Mouse (Mus musculus) liver, embryonic 14.5 days (tissue): ENCODE results near the gene Id2. TPM values are rescaled to one million over a fixed set of nuclear protein-coding genes. Genes with fewer than 3 reads are reported as not detected.

Experiments
- ATAC-seq: fragments of 200-750 bp; cut with Nextera tagmentation; 2 replicates; pipeline ENCODE4 v1.8.0; 2017; ENCODE audit warnings: moderate number of reproducible peaks, mild to moderate bottlenecking, moderate library complexity; ENCODE audit not compliant: insufficient read depth
- DNase-seq, 3 experiments: peaks; one replicate each; pipeline ENCODE4 v3.0.0-alpha.2; 2012 to 2013; ENCODE audit warnings: low read depth in 3 of 3, low spot score in 3 of 3
- H3K27ac ChIP-seq: fragments of 300-500 bp; sonication (generic); 2 replicates; pipeline ENCODE4 v1.5.1; 2014; ENCODE audit warnings: moderate library complexity, mild to moderate bottlenecking, control low read depth, inconsistent platforms
- H3K27me3 ChIP-seq: fragments of 300-500 bp; sonication (generic); 2 replicates; pipeline ENCODE4 v1.6.1; 2014; ENCODE audit warnings: mild to moderate bottlenecking, low read length, moderate library complexity; ENCODE audit not compliant: control insufficient read depth, insufficient read depth
- H3K36me3 ChIP-seq: fragments of 300-500 bp; sonication (generic); replicated peaks from 2 replicates; pipeline ENCODE4 v1.6.1; 2014; ENCODE audit warnings: low read depth; ENCODE audit not compliant: control insufficient read depth, insufficient read depth
- H3K4me1 ChIP-seq, 2 experiments: fragments of 200-500 bp in 1 of 2; fragments of 300-500 bp in 1 of 2; sonication (generic) in 1 of 2; replicated peaks; 2 replicates each; pipeline ENCODE4 v1.6.1; 2012 to 2014; ENCODE audit warnings: antibody characterized with exemption in 1 of 2, inconsistent platforms in 1 of 2, low read length in 1 of 2; ENCODE audit not compliant: control insufficient read depth in 2 of 2, insufficient read depth in 2 of 2
- H3K4me2 ChIP-seq: fragments of 300-500 bp; sonication (generic); 2 replicates; pipeline ENCODE4 v1.6.1; 2014; ENCODE audit warnings: low read depth, mild to moderate bottlenecking, control low read depth, moderate library complexity
- H3K4me3 ChIP-seq, 2 experiments: fragments of 200-500 bp in 1 of 2; fragments of 300-500 bp in 1 of 2; sonication (generic) in 1 of 2; 2 replicates each; pipeline ENCODE4 v1.5.1; 2012 to 2014; ENCODE audit warnings: low read depth in 2 of 2, low read length in 2 of 2, mild to moderate bottlenecking in 2 of 2, control low read depth in 1 of 2, inconsistent platforms in 1 of 2, moderate library complexity in 1 of 2; ENCODE audit not compliant: insufficient read depth in 1 of 2
- H3K9ac ChIP-seq: fragments of 300-500 bp; sonication (generic); replicated peaks from 2 replicates; pipeline ENCODE4 v1.6.1; 2014; ENCODE audit warnings: mild to moderate bottlenecking, control low read depth, moderate library complexity
- H3K9me3 ChIP-seq: fragments of 300-500 bp; sonication (generic); 2 replicates; pipeline ENCODE4 v1.6.1; 2016; ENCODE audit warnings: low read length, mixed read lengths; ENCODE audit not compliant: control insufficient read depth
- CTCF ChIP-seq: IDR thresholded peaks from 2 replicates; pipeline ENCODE4 v1.5.1; 2016; ENCODE audit warnings: antibody characterized with exemption, low read depth, control low read depth
- EP300 ChIP-seq: IDR thresholded peaks from 2 replicates; pipeline ENCODE4 v1.6.1; 2016; ENCODE audit warnings: antibody characterized with exemption, low read depth
- WGBS: fragments of 180-500 bp; shearing (Covaris S2); extraction: QIAGEN DNeasy Blood & Tissue Kit; methylation state at CpG from one replicate; pipeline ENCODE4 v1.1.7; 2014; ENCODE audit not compliant: insufficient replicate concordance; 5-methylcytosine and 5-hydroxymethylcytosine counted together
- polyA plus RNA-seq, 2 experiments: library from polyadenylated mRNA; depleted of rRNA in 1 of 2; stranded (reverse) in 1 of 2; unstranded in 1 of 2; fragments of >200 nt; fragmentation: Nextera tagmentation in 1 of 2; extraction: Ambion mirVana in 1 of 2; gene quantifications; 2 replicates each; pipeline versions ENCODE4 v1.2.1 to v1.2.3; 2012 to 2014

Gene Id2
- polyA plus RNA-seq, 2 experiments = 46.3 to 114 TPM

DNA sequence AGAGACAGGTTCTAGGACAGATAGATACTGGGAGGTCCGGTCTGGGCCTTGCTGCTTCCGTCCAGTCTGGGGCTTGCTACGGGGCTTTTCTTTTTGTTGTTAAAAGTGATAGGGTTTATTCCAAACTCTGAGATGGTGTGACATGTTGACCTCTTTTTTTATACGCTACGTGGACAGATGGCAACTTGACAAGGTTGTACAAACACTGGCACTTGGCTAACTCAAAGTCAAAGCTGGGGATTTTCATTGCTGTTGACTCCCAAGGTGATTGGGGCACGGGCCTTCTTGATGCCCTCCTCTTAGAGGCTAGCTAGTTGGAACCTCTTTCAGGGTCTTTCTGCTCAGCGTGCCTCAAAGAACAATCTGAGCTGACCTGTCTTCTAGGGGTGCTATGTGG lies 13.7 kb upstream of the Id2 start:
- Histone ChIP-seq H3K27me3 (no peaks in the 10 kb centered on the region), H3K36me3 (no peaks in the 10 kb centered on the region), H3K4me3 (no peak overlapping the region), H3K4me1 (0 out of 4 replicates have a peak, but pooled peaks cover 0 to 2% of the 10 kb centered on the region in 2 experiments), H3K9me3 (no peaks in the 10 kb centered on the region), H3K27ac (no peak overlapping the region), H3K4me2 (no peak overlapping the region), H3K9ac (no peak overlapping the region)
- 64% methylated on average over 7 of the region's 7 CpGs for WGBS
- no peak for TF ChIP-seq CTCF
- TF ChIP-seq EP300 = no peak
- ATAC-seq (no peak), DNase-seq (no peak)

DNA sequence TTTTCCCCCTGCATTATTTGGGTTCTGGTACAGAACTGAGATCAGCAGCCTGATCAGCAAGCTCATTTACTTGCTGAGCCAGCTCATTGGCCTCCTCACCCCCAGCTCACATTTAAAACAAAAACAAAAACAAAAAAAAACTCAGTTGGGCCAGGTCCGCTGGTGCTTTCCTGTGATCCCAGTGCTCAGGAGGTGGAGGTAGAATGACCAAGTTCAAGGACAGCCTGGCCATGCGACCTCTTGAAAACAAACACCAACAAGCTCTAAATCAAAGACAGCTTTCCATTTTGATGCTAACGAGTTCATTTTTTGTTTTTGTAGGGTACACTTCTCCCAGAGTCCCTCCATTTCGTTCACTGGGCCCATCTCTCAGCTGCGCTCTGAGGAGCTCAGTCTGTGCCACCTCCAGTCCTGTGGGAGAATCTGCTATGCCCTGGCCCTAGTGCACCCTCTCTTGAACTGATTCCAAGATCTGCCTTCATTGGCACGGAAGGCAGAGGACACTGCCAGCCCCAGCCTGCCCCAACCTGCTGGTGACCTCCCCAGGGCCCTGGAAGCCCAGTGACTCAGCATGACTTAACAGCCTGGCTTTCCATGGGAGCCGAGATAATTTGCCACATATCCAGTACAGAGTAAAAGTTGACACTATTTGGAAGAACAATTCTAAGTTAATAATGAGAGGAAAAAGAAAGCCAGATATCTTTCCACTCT lies 13.2 kb upstream of the Id2 start:
- TF ChIP-seq CTCF (no peak), EP300 (no peak)
- no peaks in the 10 kb centered on the region for H3K9me3 ChIP-seq
- 47% methylated on average over 7 of the region's 7 CpGs for WGBS
- H3K27me3 ChIP-seq = no peaks in the 10 kb centered on the region
- H3K9ac ChIP-seq = no peak overlapping the region
- 0 out of 4 replicates have a peak, but pooled peaks cover 0 to 2% of the 10 kb centered on the region in 2 experiments for H3K4me1 ChIP-seq
- H3K4me3 ChIP-seq = no peak overlapping the region
- no peak overlapping the region for H3K4me2 ChIP-seq
- H3K36me3 ChIP-seq = no peaks in the 10 kb centered on the region
- no peak overlapping the region for H3K27ac ChIP-seq
- ATAC-seq (no peak), DNase-seq (no peak)

DNA sequence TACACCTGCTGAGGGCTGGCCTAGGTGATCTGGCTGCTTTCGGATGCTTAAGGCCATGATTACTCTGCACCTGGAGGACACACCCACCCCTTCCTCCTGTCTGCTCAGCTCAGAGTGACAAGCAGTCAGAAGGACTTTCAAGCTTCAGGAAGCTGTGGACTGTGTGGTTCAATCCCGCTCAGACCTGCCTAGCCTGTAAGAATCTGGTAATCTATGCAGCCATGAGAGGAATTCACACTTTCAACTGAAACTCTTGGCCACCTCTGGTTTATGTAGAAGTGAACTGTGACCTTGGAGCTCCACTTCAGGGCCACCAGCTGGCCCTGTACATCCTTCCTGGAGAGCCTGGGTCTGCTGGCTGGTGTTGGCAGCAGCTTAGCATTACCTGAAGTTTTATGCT lies 11.9 kb upstream of the Id2 start:
- Histone ChIP-seq H3K36me3 (no peaks in the 10 kb centered on the region), H3K9ac (no peak overlapping the region), H3K4me3 (no peak overlapping the region), H3K27ac (no peak overlapping the region), H3K27me3 (no peaks in the 10 kb centered on the region), H3K9me3 (no peaks in the 10 kb centered on the region), H3K4me2 (no peak overlapping the region), H3K4me1 (peaks cover 0 to 2% of the 10 kb centered on the region in 2 experiments; a peak in 1 of 4 replicates)
- DNase-seq = no peak
- WGBS = 36% methylated on average over 2 of the region's 2 CpGs
- no peak for TF ChIP-seq EP300
- TF ChIP-seq CTCF = no peak
- no peak for ATAC-seq

DNA sequence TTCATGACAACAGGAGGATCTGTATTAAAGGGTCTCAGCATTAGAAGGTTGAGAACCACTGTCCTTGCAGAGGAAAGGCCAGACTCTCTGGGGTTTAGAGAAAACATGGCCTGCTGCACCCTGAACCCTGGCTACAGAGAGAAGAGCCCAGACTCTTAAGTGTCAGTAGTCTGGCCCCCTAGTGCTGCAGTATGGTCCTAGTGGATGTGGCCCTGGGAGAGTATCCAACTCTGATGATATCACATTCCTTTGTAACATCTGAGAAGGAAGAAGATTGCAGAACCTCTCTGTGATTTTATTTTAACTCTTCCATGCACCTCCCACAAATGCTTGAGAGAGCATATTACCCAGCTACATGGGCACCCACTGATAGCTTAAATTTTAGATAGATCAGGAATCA lies 7.6 kb upstream of the Id2 start:
- Histone ChIP-seq H3K36me3 (no peaks in the 10 kb centered on the region), H3K4me2 (no peak overlapping the region), H3K9me3 (no peaks in the 10 kb centered on the region), H3K9ac (no peak overlapping the region), H3K27ac (no peak overlapping the region), H3K4me1 (peaks cover 0 to 4% of the 10 kb centered on the region in 2 experiments; a peak in 1 of 4 replicates), H3K4me3 (no peak overlapping the region), H3K27me3 (peaks cover 24% of the 10 kb centered on the region)
- no peak for TF ChIP-seq CTCF
- TF ChIP-seq EP300 = no peak
- ATAC-seq = no peak
- no peak for DNase-seq

DNA sequence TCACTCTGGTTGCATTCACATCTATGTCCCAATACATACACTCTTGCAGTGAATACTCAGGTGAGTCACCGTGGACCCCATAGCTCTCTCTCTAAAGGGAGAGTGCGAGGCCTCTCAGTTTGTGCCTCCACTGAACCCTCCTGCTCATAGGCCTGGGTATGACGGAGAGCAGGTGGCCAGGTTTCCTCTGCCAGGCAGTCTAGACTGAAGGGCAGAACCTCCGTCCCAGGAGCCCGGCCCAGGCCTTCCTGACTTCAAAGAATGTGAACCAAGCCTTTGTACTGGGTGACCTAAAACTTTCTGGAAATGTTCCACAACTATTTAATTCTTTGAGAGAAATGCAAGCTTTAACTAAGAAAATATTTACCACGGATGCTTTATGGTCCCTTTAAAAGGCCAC lies 7.0 kb upstream of the Id2 start:
- Histone ChIP-seq H3K4me1 (peaks cover 0 to 4% of the 10 kb centered on the region in 2 experiments; a peak in 1 of 4 replicates), H3K4me2 (no peak overlapping the region), H3K4me3 (no peak overlapping the region), H3K9me3 (no peaks in the 10 kb centered on the region), H3K36me3 (no peaks in the 10 kb centered on the region), H3K27me3 (peaks cover 31% of the 10 kb centered on the region), H3K9ac (no peak overlapping the region), H3K27ac (no peak overlapping the region)
- TF ChIP-seq EP300 = no peak
- TF ChIP-seq CTCF = no peak
- 60% methylated on average over 6 of the region's 6 CpGs for WGBS
- no peak for ATAC-seq
- no peak for DNase-seq
